In genomic region chrX:104348146-104348545, GRCm38 (mm10) we compare ENCODE assay signal across 8 mouse cellular contexts.
A peak's percentile ranks its signal among the peaks of the same experiment; 100 is the strongest.
DNase-seq lines count a peak whose midpoint lies in the region; ATAC-seq lines count a peak whose summit lies in the region.
"Not testable (repeated sequence)": the region's sequence is repeated elsewhere in the genome, so short reads cannot be mapped to it uniquely, and the experiment has no call there.

No protein-coding gene starts in this region.

- H3K27ac ChIP-seq in forebrain, embryonic 14.5 days (ENCODE audit: low read depth, low read length); liver, embryonic 15.5 days (replicated peaks): not testable (repeated sequence)

- H3K9me3 ChIP-seq in forebrain, embryonic 14.5 days (replicated peaks; ENCODE audit: control insufficient read depth, low read length); liver, embryonic 15.5 days (replicated peaks): not testable (repeated sequence)

- H3K9ac ChIP-seq in forebrain, embryonic 14.5 days (ENCODE audit: low read length); liver, embryonic 15.5 days: not testable (repeated sequence)

- not testable (repeated sequence) for H3K27me3 ChIP-seq in forebrain, embryonic 14.5 days (replicated peaks; ENCODE audit: control insufficient read depth, insufficient read depth, low read length); liver, embryonic 15.5 days

- peak; percentile 2 for DNase-seq in 3T3-L1 (ENCODE audit: low read depth, low spot score)
- peak; percentile 15 to 31 for DNase-seq in cerebellum, adult 18-20 months
- not testable (repeated sequence) for DNase-seq in forebrain, embryonic 14.5 days (ENCODE audit: low spot score)
- DNase-seq in heart, adult 9 months (ENCODE audit: low spot score in 2 of 2), result peak; percentile 14 to 21
- DNase-seq in kidney, adult 8-10 months, result peak; percentile 7 to 8
- peak; percentile 43 for DNase-seq in testis, postnatal 10 days (ENCODE audit: low spot score)

- not testable (repeated sequence) for H3K4me3 ChIP-seq in forebrain, embryonic 14.5 days (ENCODE audit: low read depth, low read length); liver, embryonic 15.5 days (replicated peaks)

- H3K4me2 ChIP-seq in forebrain, embryonic 14.5 days (ENCODE audit: low read length); liver, embryonic 15.5 days: not testable (repeated sequence)

- 0 out of 2 replicates have a peak, but pooled peaks have one; percentile 60 for ATAC-seq in forebrain, embryonic 14.5 days
- peak; percentile 47; the same call in 1 of the 2 replicates for ATAC-seq in liver, embryonic 15.5 days (ENCODE audit: insufficient read depth)
- peak; percentile 81 for ATAC-seq in neutrophil, adult 5-6 weeks (ENCODE audit: extremely low read depth, insufficient number of reproducible peaks, low FRiP score, poor library complexity, severe bottlenecking)

- 86% methylated on average over 26 of the region's 31 CpGs for WGBS in forebrain, embryonic 14.5 days
- WGBS in liver, embryonic 15.5 days (ENCODE audit: insufficient replicate concordance), result 79% methylated on average over 29 of the region's 31 CpGs

- not testable (repeated sequence) for H3K36me3 ChIP-seq in forebrain, embryonic 14.5 days (ENCODE audit: control insufficient read depth, insufficient read depth, low read length); liver, embryonic 15.5 days (replicated peaks)

- not testable (repeated sequence) for H3K4me1 ChIP-seq in forebrain, embryonic 14.5 days (ENCODE audit: control insufficient read depth, insufficient read depth, low read length); liver, embryonic 15.5 days (replicated peaks)
